Mouse (Mus musculus) liver, postnatal 0 days (tissue): ENCODE data around the gene Ica1.

Experiments used
- CTCF ChIP-seq: sonication (generic); IDR thresholded peaks from 2 replicates; pipeline ENCODE4 v1.5.1; 2016; ENCODE audit warnings: antibody characterized with exemption, low read depth
- EP300 ChIP-seq: IDR thresholded peaks from 2 replicates; pipeline ENCODE4 v1.6.1; 2016; ENCODE audit warnings: antibody characterized with exemption, low read depth, mild to moderate bottlenecking

DNA sequence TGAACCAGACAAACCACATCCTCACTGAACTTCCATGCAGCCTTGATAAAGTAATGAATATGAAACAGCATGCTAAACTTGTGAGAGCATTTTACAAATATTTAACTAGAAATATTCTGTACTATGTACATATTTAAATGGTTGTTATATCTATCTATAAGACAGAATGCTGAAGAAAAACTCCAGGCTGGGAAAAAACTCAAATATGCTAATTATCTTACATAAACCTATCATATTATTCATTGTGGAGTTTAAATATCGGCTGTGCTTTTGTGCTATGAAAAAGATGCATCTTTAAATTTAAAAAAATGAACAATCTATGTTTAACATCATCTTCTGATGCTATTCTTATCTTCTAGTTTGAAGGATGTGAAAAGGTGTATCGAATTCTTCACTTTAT is 58.6 kb downstream of the Ica1 start:
- no peak for TF ChIP-seq CTCF
- TF ChIP-seq EP300: no peak
